Mouse (Mus musculus) midbrain, embryonic 16.5 days (tissue): ENCODE measurements around the gene Gm21095. TPM values are rescaled to one million over a fixed set of nuclear protein-coding genes. Genes with fewer than 3 reads are reported as not detected.
"Not testable (repeated sequence)": the region's sequence is repeated elsewhere in the genome, so short reads cannot be mapped to it uniquely, and the experiment has no call there.

Experiments
- ATAC-seq: fragments of 200-750 bp; cut with Nextera tagmentation; 2 replicates; pipeline ENCODE4 v1.8.0; 2017; ENCODE audit warnings: moderate TSS enrichment
- H3K27ac ChIP-seq: fragments of 300-500 bp; sonication (generic); 2 replicates; pipeline ENCODE4 v1.5.1; 2014; ENCODE audit warnings: mild to moderate bottlenecking, low read length, mixed read lengths
- H3K27me3 ChIP-seq: fragments of 300-500 bp; sonication (generic); 2 replicates; pipeline ENCODE4 v1.6.1; 2014; ENCODE audit warnings: low read depth, low read length, mixed read lengths; ENCODE audit not compliant: control insufficient read depth, insufficient read depth
- H3K36me3 ChIP-seq: fragments of 300-500 bp; sonication (generic); 2 replicates; pipeline ENCODE4 v1.6.1; 2014; ENCODE audit warnings: mild to moderate bottlenecking, low read length, moderate library complexity, mixed read lengths; ENCODE audit not compliant: control insufficient read depth, insufficient read depth
- H3K4me1 ChIP-seq: fragments of 300-500 bp; sonication (generic); 2 replicates; pipeline ENCODE4 v1.6.1; 2014; ENCODE audit warnings: mild to moderate bottlenecking, low read length, mixed read lengths; ENCODE audit not compliant: control insufficient read depth, insufficient read depth
- H3K4me2 ChIP-seq: fragments of 300-500 bp; sonication (generic); 2 replicates; pipeline ENCODE4 v1.6.1; 2014; ENCODE audit warnings: mild to moderate bottlenecking, low read length, mixed read lengths
- H3K4me3 ChIP-seq: fragments of 300-500 bp; sonication (generic); 2 replicates; pipeline ENCODE4 v1.5.1; 2014; ENCODE audit warnings: low read depth, mild to moderate bottlenecking, low read length, moderate library complexity, mixed read lengths
- H3K9ac ChIP-seq: fragments of 300-500 bp; sonication (generic); 2 replicates; pipeline ENCODE4 v1.6.1; 2014; ENCODE audit warnings: low read depth, low read length, mixed read lengths
- H3K9me3 ChIP-seq: fragments of 300-500 bp; sonication (generic); replicated peaks from 2 replicates; pipeline ENCODE4 v1.6.1; 2014; ENCODE audit warnings: mild to moderate bottlenecking, low read length, mixed read lengths; ENCODE audit not compliant: control insufficient read depth, poor library complexity, severe bottlenecking
- WGBS: fragments of 180-500 bp; shearing (Covaris S2); extraction: QIAGEN DNeasy Blood & Tissue Kit; methylation state at CpG from one replicate; pipeline ENCODE4 v1.1.7; 2014; 5-methylcytosine and 5-hydroxymethylcytosine counted together
- polyA plus RNA-seq: library from polyadenylated mRNA; unstranded; fragments of >200 nt; fragmentation: Nextera tagmentation; extraction: Ambion mirVana; gene quantifications from 2 replicates; pipeline ENCODE4 v1.2.1, GENCODE M21; 2015

The Gm21095 gene
- not detected in 2 replicates for polyA plus RNA-seq

DNA sequence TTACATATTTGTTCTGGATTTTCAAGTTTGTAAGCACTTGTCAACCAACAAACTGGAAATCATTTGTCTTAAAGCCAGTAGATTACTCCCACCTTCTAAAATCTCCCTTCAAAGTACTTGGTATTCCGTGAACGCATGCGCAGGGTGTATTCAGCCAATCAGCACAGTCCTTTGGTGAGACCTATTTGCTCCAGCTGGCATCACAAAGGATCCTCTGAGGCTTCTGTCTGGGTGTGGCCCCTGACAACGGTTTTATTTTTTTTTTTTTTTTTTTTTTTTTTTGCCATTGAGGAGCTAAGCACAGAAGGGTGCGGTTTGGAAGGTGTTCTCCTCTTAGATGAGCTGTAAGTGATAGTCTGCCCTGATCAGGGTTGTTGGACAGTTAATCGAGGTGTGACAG, at the start of gene Gm21095:
Gene Gm21095, plus strand, starts transcription at position 301 of the 400 bp plus-strand sequence.
- H3K27me3 ChIP-seq, H3K9ac ChIP-seq, H3K4me3 ChIP-seq, H3K4me1 ChIP-seq, H3K4me2 ChIP-seq, H3K9me3 ChIP-seq, ATAC-seq, H3K27ac ChIP-seq, H3K36me3 ChIP-seq: not testable (repeated sequence)
- WGBS: no CpG with 5 or more reads among the region's 6 CpGs
